Mouse (Mus musculus): ENCODE measurements around the gene Zfp804b. TPM values are rescaled to one million over a fixed set of nuclear protein-coding genes. Genes with fewer than 3 reads are reported as not detected.

The Zfp804b gene
- total RNA-seq (2023), result not detected

DNA sequence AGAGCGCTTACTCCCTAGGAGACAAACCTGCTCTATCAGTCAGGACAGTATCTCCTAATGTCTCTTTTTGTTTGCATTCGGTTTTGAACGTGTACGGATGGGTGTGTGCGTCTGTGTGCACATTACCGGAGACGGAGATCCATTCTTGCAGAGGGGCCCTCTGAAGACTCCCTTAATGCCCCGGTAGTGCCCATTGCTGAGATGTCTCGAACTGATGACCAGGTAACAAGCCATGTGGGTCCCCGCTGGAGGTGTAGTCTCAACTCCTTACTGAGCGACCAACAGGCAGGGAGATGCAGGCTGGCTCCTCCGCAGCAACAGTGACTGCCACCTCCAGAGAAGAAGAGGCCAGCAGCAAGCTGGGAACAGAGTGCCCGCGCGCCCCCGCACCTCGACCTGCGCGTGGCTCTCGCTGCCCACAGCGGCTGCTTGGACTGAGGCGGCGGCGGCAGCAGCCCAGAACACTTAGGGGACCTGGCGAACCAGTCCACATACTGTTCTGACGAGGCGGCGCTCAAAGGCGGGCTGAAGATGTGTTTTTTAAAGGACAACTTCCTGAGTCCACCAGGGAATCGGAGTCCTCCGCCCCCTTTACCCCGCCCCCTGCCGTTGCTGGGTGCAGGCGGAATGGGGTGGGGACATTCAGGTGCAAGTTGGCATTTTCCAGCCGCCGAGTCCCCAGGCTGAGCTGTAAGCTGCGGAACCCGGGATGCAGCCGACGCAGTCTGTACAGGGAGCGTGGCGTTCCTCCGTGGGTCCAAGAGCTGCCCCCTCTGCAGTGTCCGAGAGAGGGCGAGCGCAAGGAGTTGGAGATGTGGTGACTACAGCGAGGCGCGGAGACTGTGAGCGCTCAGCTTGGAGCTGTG lies at the start of gene Zfp804b:
Zfp804b (minus strand) TSS at position 612 of the 866 bp plus-strand sequence.

DNA sequence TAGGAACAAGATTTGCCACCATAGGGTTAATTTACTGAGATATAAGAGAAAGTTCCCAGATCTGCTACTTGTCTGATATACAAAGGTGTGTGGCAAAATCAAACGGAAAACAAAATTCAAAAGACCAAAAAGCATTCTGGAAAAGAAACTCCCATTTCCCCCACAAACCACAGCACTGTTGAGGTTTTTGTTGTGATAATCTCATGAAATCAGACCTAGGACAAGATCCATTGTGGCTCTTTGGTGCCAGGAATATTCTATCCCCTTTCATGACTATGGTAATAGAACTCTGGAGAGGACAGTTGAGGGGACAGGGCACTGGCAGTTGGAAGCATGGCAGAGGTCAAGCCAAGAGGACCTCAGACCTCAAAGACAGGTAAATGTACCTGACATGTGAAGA lies 40.7 kb downstream of the Zfp804b start, which contains the start of gene Tex47:
Tex47 (plus strand) TSS at position 301 of the 400 bp plus-strand sequence.

Other genes starting within 250 kb of the Zfp804b start
- not detected for gene Tex47, start 40.6 kb downstream of the Zfp804b start, total RNA-seq (2023)